Mouse (Mus musculus) lung, adult 2 months (tissue): Measurements from ENCODE around the gene Tmem179. TPM values are rescaled to one million over a fixed set of nuclear protein-coding genes. Genes with fewer than 3 reads are reported as not detected.
A peak's percentile ranks its signal among the peaks of the same experiment; 100 is the strongest.

ENCODE experiments used
- DNase-seq: peaks from one replicate; pipeline ENCODE4 v3.0.0; 2022
- H3K4me1 ChIP-seq: fragments of 200-500 bp; 2 replicates; pipeline ENCODE4 v1.6.1; 2011; ENCODE audit warnings: low read length; ENCODE audit not compliant: control insufficient read depth, insufficient read depth
- H3K4me3 ChIP-seq: fragments of 200-500 bp; replicated peaks from 2 replicates; pipeline ENCODE3; 2011; ENCODE audit warnings: low read depth, mild to moderate bottlenecking, control low read depth, low read length; ENCODE audit errors: extremely low read depth
- CTCF ChIP-seq: fragments of 200-500 bp; IDR thresholded peaks from 2 replicates; pipeline ENCODE4 v1.5.1; 2011; ENCODE audit warnings: mild to moderate bottlenecking, low read length, control low read depth; ENCODE audit not compliant: insufficient read depth
- POLR2A ChIP-seq: fragments of 200-500 bp; IDR thresholded peaks from 2 replicates; pipeline ENCODE4 v1.6.1; 2011; ENCODE audit warnings: low read depth, mild to moderate bottlenecking, control low read depth, low read length, borderline replicate concordance; ENCODE audit errors: extremely low read depth
- WGBS: fragments of 180-500 bp; shearing (Covaris S2); methylation state at CpG from one replicate; pipeline ENCODE4 v1.1.7; 2018; 5-methylcytosine and 5-hydroxymethylcytosine counted together
- polyA plus RNA-seq: library from polyadenylated mRNA; depleted of rRNA; stranded (reverse); fragments of >200 nt; gene quantifications from 2 replicates; pipeline ENCODE4 v1.2.3, GENCODE M21; 2012; rRNA removed

Tmem179 gene
- polyA plus RNA-seq, 1 experiment, result 0.09 TPM

GRCm38 (mm10) chr12:112450883-112451282 is 65.7 kb downstream of the Tmem179 start:
- H3K4me3 ChIP-seq, result no peak overlapping the region
- TF ChIP-seq POLR2A (no peak), CTCF (peak; percentile 55)
- WGBS, result 36% methylated on average over 6 of the region's 6 CpGs
- peaks cover 10% of the 10 kb centered on the region for H3K4me1 ChIP-seq
- no peak for DNase-seq

Other genes with a start within 250 kb of the Tmem179 start
- 9.5 and 11.6 TPM in 2 replicates for gene A530016L24Rik, start 27.3 kb downstream of the Tmem179 start, polyA plus RNA-seq
- 28.0 and 33.6 TPM in 2 replicates for gene Inf2, start 72.0 kb upstream of the Tmem179 start, polyA plus RNA-seq
- gene Adssl1, start 103.3 kb upstream of the Tmem179 start, polyA plus RNA-seq, result 33.3 and 39.0 TPM in 2 replicates
- gene Siva1, start 127.9 kb upstream of the Tmem179 start, polyA plus RNA-seq, result 58.6 and 66.5 TPM in 2 replicates
- 166 and 187 TPM in 2 replicates for gene Akt1, start 158.1 kb upstream of the Tmem179 start, polyA plus RNA-seq
- 40.9 and 51.2 TPM in 2 replicates for gene Zbtb42, start 162.1 kb upstream of the Tmem179 start, polyA plus RNA-seq
- gene Cep170b, start 203.7 kb upstream of the Tmem179 start, polyA plus RNA-seq, result 68.2 and 73.2 TPM in 2 replicates
- 78.2 and 90.1 TPM in 2 replicates for gene Pld4, start 243.9 kb upstream of the Tmem179 start, polyA plus RNA-seq